Mouse (Mus musculus) forelimb bud, embryonic 11.5 days (tissue): ENCODE data around the gene Pde4a.
"Not testable (repeated sequence)": the region's sequence is repeated elsewhere in the genome, so short reads cannot be mapped to it uniquely, and the experiment has no call there.

ENCODE experiments used
- DNase-seq: peaks from one replicate; pipeline ENCODE4 v3.0.0-alpha.2; 2012; ENCODE audit warnings: low read depth, low spot score

Gene Pde4a

GRCm38 (mm10) chr9:21216050-21216841 is 50.7 kb downstream of the Pde4a start:
- DNase-seq, result no peak

GRCm38 (mm10) chr9:21219820-21220219 is 54.3 kb downstream of the Pde4a start:
- DNase-seq, result no peak

- peak; percentile 93 for DNase-seq
Observed at GRCm38 (mm10) chr9:21220490-21221382, 55.2 kb downstream of the Pde4a start.

- DNase-seq, result peak; percentile 82
Observed at GRCm38 (mm10) chr9:21221383-21221929, 55.9 kb downstream of the Pde4a start.

- not testable (repeated sequence) for DNase-seq
Observed at GRCm38 (mm10) chr9:21223490-21223889, 58.0 kb downstream of the Pde4a start.

GRCm38 (mm10) chr9:21223906-21224305 is 58.4 kb downstream of the Pde4a start:
- no peak for DNase-seq

GRCm38 (mm10) chr9:21224576-21225414 is 59.3 kb downstream of the Pde4a start:
- DNase-seq, result no peak

GRCm38 (mm10) chr9:21225415-21225758 is 59.9 kb downstream of the Pde4a start:
- no peak for DNase-seq

- no peak for DNase-seq
Observed at GRCm38 (mm10) chr9:21227342-21227741, 61.8 kb downstream of the Pde4a start.

GRCm38 (mm10) chr9:21231551-21231950 is 66.0 kb downstream of the Pde4a start:
- DNase-seq, result no peak

- DNase-seq, result no peak
Observed at GRCm38 (mm10) chr9:21232867-21233266, 67.4 kb downstream of the Pde4a start.

- DNase-seq, result no peak
Observed at GRCm38 (mm10) chr9:21233366-21233765, 67.9 kb downstream of the Pde4a start.

GRCm38 (mm10) chr9:21233805-21234204 is 68.3 kb downstream of the Pde4a start:
- no peak for DNase-seq

- DNase-seq, result no peak
Observed at GRCm38 (mm10) chr9:21235341-21235740, 69.8 kb downstream of the Pde4a start.

GRCm38 (mm10) chr9:21236991-21237367 is 71.5 kb downstream of the Pde4a start:
- no peak for DNase-seq

GRCm38 (mm10) chr9:21237368-21238003 is 72.0 kb downstream of the Pde4a start:
- DNase-seq, result no peak

- peak; percentile 58 for DNase-seq
Observed at GRCm38 (mm10) chr9:21238004-21238732, 72.7 kb downstream of the Pde4a start.

GRCm38 (mm10) chr9:21238733-21239464 is 73.4 kb downstream of the Pde4a start, which contains the start of gene Keap1:
Gene Keap1 (minus strand): TSS chr9:21239361.
- peak; percentile 71 for DNase-seq

- DNase-seq, result no peak
Observed at GRCm38 (mm10) chr9:21239465-21239848, 73.9 kb downstream of the Pde4a start.

- peak; percentile 81 for DNase-seq
Observed at GRCm38 (mm10) chr9:21241343-21241742, 75.8 kb downstream of the Pde4a start.
